Mouse (Mus musculus) liver, embryonic 11.5 days (tissue): ENCODE results near the gene Slc7a11. TPM values are rescaled to one million over a fixed set of nuclear protein-coding genes. Genes with fewer than 3 reads are reported as not detected.

ENCODE experiments used
- ATAC-seq: fragments of 200-750 bp; cut with Nextera tagmentation; replicated peaks from 2 replicates; pipeline ENCODE4 v1.8.0; 2017; ENCODE audit warnings: moderate number of reproducible peaks, mild to moderate bottlenecking, moderate TSS enrichment, moderate library complexity; ENCODE audit not compliant: low FRiP score
- DNase-seq: peaks from one replicate; pipeline ENCODE4 v3.0.0-alpha.2; 2017; ENCODE audit warnings: low spot score
- H3K27ac ChIP-seq: fragments of 300-500 bp; sonication (generic); 2 replicates; pipeline ENCODE4 v1.5.1; 2014; ENCODE audit warnings: mild to moderate bottlenecking, low read depth, low read length, control low read depth
- H3K27me3 ChIP-seq: fragments of 300-500 bp; sonication (generic); replicated peaks from 2 replicates; pipeline ENCODE4 v1.6.1; 2014; ENCODE audit warnings: low read length, mixed read lengths; ENCODE audit not compliant: control insufficient read depth, insufficient read depth
- H3K36me3 ChIP-seq: fragments of 300-500 bp; sonication (generic); 2 replicates; pipeline ENCODE4 v1.6.1; 2014; ENCODE audit warnings: mild to moderate bottlenecking, low read length, moderate library complexity, mixed read lengths; ENCODE audit not compliant: control insufficient read depth, insufficient read depth
- H3K4me1 ChIP-seq: fragments of 300-500 bp; sonication (generic); replicated peaks from 2 replicates; pipeline ENCODE4 v1.6.1; 2014; ENCODE audit warnings: low read length, mixed read lengths; ENCODE audit not compliant: control insufficient read depth, insufficient read depth
- H3K4me2 ChIP-seq: fragments of 300-500 bp; sonication (generic); 2 replicates; pipeline ENCODE4 v1.6.1; 2014; ENCODE audit warnings: mild to moderate bottlenecking, control low read depth, moderate library complexity
- H3K4me3 ChIP-seq: fragments of 300-500 bp; sonication (generic); 2 replicates; pipeline ENCODE4 v1.5.1; 2014; ENCODE audit warnings: low read depth, low read length, control low read depth
- H3K9ac ChIP-seq: fragments of 300-500 bp; sonication (generic); 2 replicates; pipeline ENCODE4 v1.6.1; 2014; ENCODE audit warnings: low read depth, low read length, control low read depth
- H3K9me3 ChIP-seq: fragments of 300-500 bp; sonication (generic); 2 replicates; pipeline ENCODE4 v1.6.1; 2016; ENCODE audit warnings: low read length, inconsistent platforms, mixed read lengths; ENCODE audit not compliant: control insufficient read depth
- WGBS: fragments of 180-500 bp; shearing (Covaris S2); extraction: QIAGEN DNeasy Blood & Tissue Kit; methylation state at CpG from one replicate; pipeline ENCODE4 v1.1.7; 2014; 5-methylcytosine and 5-hydroxymethylcytosine counted together
- polyA plus RNA-seq: library from polyadenylated mRNA; unstranded; fragments of >200 nt; fragmentation: Nextera tagmentation; extraction: Ambion mirVana; gene quantifications from 2 replicates; pipeline ENCODE4 v1.2.1, GENCODE M21; 2014

Slc7a11 gene
- polyA plus RNA-seq, 1 experiment from 2014 or later: 0.64 TPM

DNA sequence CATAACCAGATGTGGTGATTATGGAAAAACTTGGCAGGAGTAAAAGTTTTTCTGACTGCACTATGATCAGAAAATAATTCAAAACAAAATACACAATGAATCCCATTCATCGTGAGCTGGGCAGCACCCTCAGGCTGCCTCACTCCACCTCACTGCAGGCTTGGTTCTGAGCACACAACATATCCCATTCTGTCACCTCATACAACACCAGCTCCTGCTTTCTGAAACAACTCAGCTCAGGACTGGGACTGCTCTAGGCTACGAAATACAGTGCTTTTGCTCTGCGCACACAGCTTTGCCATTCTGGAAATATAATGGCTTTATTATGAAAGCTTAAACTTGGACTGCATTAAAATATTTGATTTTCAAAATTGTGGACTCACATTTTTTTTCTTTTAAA is 79.8 kb downstream of the Slc7a11 start:
- Histone ChIP-seq H3K4me1 (no peaks in the 10 kb centered on the region), H3K27ac (no peak overlapping the region), H3K4me3 (no peak overlapping the region), H3K9ac (no peak overlapping the region), H3K9me3 (no peaks in the 10 kb centered on the region), H3K36me3 (no peaks in the 10 kb centered on the region), H3K27me3 (no peaks in the 10 kb centered on the region), H3K4me2 (no peak overlapping the region)
- 88% methylated on average over 3 of the region's 3 CpGs for WGBS
- DNase-seq (no peak), ATAC-seq (no peak)

DNA sequence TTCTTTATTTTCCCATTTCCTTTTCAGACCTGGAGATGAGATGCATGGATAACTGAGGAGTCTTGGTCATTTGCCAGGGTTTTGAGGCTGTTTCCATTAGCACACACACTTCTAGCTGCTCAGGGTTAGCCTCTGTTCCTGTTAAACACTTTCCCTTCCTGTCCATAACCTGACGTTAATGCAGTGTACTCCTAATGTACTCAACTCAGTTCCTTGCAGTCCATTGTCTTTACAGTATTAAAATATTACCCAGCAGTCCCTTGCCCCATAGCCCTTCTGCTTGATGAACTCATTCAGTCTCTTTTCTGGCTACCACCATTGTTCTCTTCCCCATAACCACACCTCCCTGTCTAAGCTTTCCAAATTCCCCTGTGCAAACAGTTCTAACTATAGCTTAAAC is 96.3 kb downstream of the Slc7a11 start:
- Histone ChIP-seq H3K36me3 (no peaks in the 10 kb centered on the region), H3K9me3 (no peaks in the 10 kb centered on the region), H3K4me2 (no peak overlapping the region), H3K27me3 (no peaks in the 10 kb centered on the region), H3K27ac (no peak overlapping the region), H3K9ac (no peak overlapping the region), H3K4me1 (no peaks in the 10 kb centered on the region), H3K4me3 (no peak overlapping the region)
- no peak for DNase-seq
- WGBS: 69% methylated on average over 1 of the region's 1 CpGs
- no peak for ATAC-seq

DNA sequence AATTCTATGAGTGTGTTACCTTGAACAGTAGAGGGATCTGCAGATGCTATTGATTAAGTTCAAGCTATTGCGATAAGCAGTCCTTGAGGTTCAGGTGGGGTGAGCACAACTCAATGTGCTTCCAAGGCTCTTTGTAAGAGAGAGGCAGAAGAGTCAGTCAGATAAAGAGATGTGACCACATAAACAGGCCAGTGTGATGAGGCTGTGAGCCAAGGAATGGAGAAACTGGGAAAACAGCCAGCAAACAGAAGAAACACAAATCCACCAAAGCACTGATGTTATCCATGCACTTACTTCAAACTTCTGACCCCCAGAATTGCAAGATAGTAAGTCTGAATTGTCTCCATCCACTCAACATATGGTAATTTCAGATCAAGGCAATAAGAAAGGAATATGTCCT is 99.0 kb downstream of the Slc7a11 start:
- Histone ChIP-seq H3K27ac (no peak overlapping the region), H3K4me2 (no peak overlapping the region), H3K9me3 (no peaks in the 10 kb centered on the region), H3K27me3 (no peaks in the 10 kb centered on the region), H3K36me3 (no peaks in the 10 kb centered on the region), H3K4me1 (no peaks in the 10 kb centered on the region), H3K9ac (no peak overlapping the region), H3K4me3 (no peak overlapping the region)
- no peak for ATAC-seq
- DNase-seq: no peak
- WGBS: 89% methylated on average over 1 of the region's 1 CpGs

DNA sequence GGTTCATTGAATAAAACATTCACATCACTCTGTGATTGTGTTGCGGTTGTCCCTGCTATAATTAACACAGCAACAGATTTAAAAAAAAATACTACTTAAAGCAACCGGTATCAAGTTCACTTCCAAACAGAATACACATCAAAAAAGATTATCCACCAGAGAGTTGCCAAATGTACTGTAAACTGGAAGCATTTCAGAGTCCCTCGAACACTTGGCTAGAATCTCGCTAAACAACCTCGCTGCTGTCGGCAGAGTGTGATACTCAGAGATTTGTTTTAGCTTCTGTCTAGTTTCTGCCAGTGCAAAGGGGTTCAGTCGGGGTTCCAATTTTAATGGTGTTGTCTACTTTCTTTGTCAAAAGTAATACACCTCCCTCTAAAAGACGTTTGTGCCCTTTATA is 118.9 kb downstream of the Slc7a11 start:
- no peak overlapping the region for H3K4me3 ChIP-seq
- no peaks in the 10 kb centered on the region for H3K36me3 ChIP-seq
- 75% methylated on average over 8 of the region's 8 CpGs for WGBS
- no peaks in the 10 kb centered on the region for H3K4me1 ChIP-seq
- H3K4me2 ChIP-seq: no peak overlapping the region
- no peak overlapping the region for H3K9ac ChIP-seq
- ATAC-seq: no peak
- H3K9me3 ChIP-seq: no peaks in the 10 kb centered on the region
- no peak for DNase-seq
- no peak overlapping the region for H3K27ac ChIP-seq
- no peaks in the 10 kb centered on the region for H3K27me3 ChIP-seq

- H3K4me2 ChIP-seq: no peak overlapping the region
- DNase-seq (no peak), ATAC-seq (no peak)
- 91% methylated on average over 7 of the region's 7 CpGs for WGBS
- no peaks in the 10 kb centered on the region for H3K4me1 ChIP-seq
- no peaks in the 10 kb centered on the region for H3K27me3 ChIP-seq
- no peaks in the 10 kb centered on the region for H3K36me3 ChIP-seq
- H3K9ac ChIP-seq: no peak overlapping the region
- H3K4me3 ChIP-seq: no peak overlapping the region
- H3K9me3 ChIP-seq: no peaks in the 10 kb centered on the region
- no peak overlapping the region for H3K27ac ChIP-seq
Observed at GRCm38 (mm10) chr3:50323881-50324280, 119.5 kb downstream of the Slc7a11 start.

DNA sequence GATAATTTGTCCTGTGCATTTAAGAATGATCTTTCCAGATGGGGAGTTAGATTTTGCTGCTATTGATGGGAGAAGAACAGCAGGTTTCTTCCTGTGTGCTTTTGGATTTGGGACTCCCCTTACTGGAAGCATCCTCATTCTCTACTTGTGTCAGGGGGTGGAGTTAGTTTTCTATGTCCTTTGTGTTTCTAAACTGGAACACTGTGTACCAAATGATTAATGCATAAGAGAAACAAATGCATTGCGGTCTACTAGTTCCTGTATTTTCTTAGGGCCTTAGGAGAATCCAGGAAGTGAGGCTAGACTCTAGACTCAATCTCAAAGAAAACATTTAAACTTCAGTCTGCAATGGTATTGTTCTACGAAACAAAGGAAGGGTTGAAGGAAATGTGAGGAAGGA is 122.6 kb downstream of the Slc7a11 start:
- no peaks in the 10 kb centered on the region for H3K36me3 ChIP-seq
- no peak for ATAC-seq
- DNase-seq: no peak
- no peak overlapping the region for H3K27ac ChIP-seq
- no peaks in the 10 kb centered on the region for H3K27me3 ChIP-seq
- H3K4me2 ChIP-seq: no peak overlapping the region
- H3K9me3 ChIP-seq: no peaks in the 10 kb centered on the region
- H3K4me3 ChIP-seq: no peak overlapping the region
- H3K9ac ChIP-seq: no peak overlapping the region
- H3K4me1 ChIP-seq: no peaks in the 10 kb centered on the region
- 66% methylated on average over 2 of the region's 2 CpGs for WGBS

- Histone ChIP-seq H3K4me3 (no peak overlapping the region), H3K27me3 (no peaks in the 10 kb centered on the region), H3K4me2 (no peak overlapping the region), H3K4me1 (no peaks in the 10 kb centered on the region), H3K9ac (no peak overlapping the region), H3K36me3 (no peaks in the 10 kb centered on the region), H3K9me3 (no peaks in the 10 kb centered on the region), H3K27ac (no peak overlapping the region)
- DNase-seq: no peak
- WGBS: 81% methylated on average over 3 of the region's 3 CpGs
- no peak for ATAC-seq
Observed at GRCm38 (mm10) chr3:50318074-50318473, 125.3 kb downstream of the Slc7a11 start.

DNA sequence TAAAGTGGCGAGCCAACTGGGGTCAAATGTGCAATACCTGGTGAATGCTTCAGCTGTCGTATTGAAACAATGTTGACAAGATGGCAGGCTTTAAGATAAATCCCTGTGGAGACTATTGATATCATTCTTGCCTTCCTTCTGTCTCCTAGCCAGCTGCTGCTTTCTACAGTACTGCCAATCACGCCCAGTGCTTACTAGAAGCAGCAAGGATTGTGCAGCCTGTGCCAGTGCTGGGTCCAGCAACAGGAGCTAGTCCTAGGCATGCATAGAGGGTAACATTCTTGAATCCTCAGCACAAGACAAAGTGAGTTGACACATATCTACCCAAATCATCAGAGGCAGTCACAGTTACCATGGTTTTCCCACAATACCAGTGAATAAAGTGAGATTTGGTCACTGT is 129.6 kb downstream of the Slc7a11 start:
- no peaks in the 10 kb centered on the region for H3K9me3 ChIP-seq
- WGBS: 71% methylated on average over 3 of the region's 3 CpGs
- no peak for DNase-seq
- no peaks in the 10 kb centered on the region for H3K36me3 ChIP-seq
- no peak overlapping the region for H3K4me2 ChIP-seq
- H3K27ac ChIP-seq: no peak overlapping the region
- no peaks in the 10 kb centered on the region for H3K27me3 ChIP-seq
- no peak for ATAC-seq
- H3K4me3 ChIP-seq: no peak overlapping the region
- no peak overlapping the region for H3K9ac ChIP-seq
- no peaks in the 10 kb centered on the region for H3K4me1 ChIP-seq

- no peak overlapping the region for H3K27ac ChIP-seq
- no peak overlapping the region for H3K4me2 ChIP-seq
- H3K9ac ChIP-seq: no peak overlapping the region
- H3K9me3 ChIP-seq: no peaks in the 10 kb centered on the region
- no peaks in the 10 kb centered on the region for H3K27me3 ChIP-seq
- DNase-seq: no peak
- no peak for ATAC-seq
- H3K4me3 ChIP-seq: no peak overlapping the region
- H3K4me1 ChIP-seq: no peaks in the 10 kb centered on the region
- no peaks in the 10 kb centered on the region for H3K36me3 ChIP-seq
- 77% methylated on average over 14 of the region's 14 CpGs for WGBS
Observed at GRCm38 (mm10) chr3:50307339-50308327, 135.8 kb downstream of the Slc7a11 start.
